Mouse (Mus musculus) NIH3T3 (cell line): ENCODE results near the gene Pkp3.

Experiments used
- DNase-seq: peaks from one replicate; pipeline ENCODE4 v3.0.0-alpha.2; 2012; ENCODE audit warnings: low read depth

Gene Pkp3

GRCm38 (mm10) chr7:141094487-141095205, 16.6 kb downstream of the Pkp3 start:
- DNase-seq = no peak

GRCm38 (mm10) chr7:141096021-141096420, 18.0 kb downstream of the Pkp3 start:
- DNase-seq = no peak

- DNase-seq = no peak
Measured at GRCm38 (mm10) chr7:141096649-141097056, 18.6 kb downstream of the Pkp3 start.

GRCm38 (mm10) chr7:141097177-141097576, 19.2 kb downstream of the Pkp3 start:
- DNase-seq = no peak

GRCm38 (mm10) chr7:141099911-141100691, 22.1 kb downstream of the Pkp3 start, which contains the start of gene Sigirr:
Sigirr (minus strand) TSS chr7:141100572.
- no peak for DNase-seq

GRCm38 (mm10) chr7:141103161-141103560, 25.1 kb downstream of the Pkp3 start:
- DNase-seq = no peak

GRCm38 (mm10) chr7:141115874-141116273, 37.9 kb downstream of the Pkp3 start:
- no peak for DNase-seq

GRCm38 (mm10) chr7:141117636-141118035, 39.6 kb downstream of the Pkp3 start, which contains the start of gene Ano9:
Ano9 (minus strand) TSS chr7:141117806.
- DNase-seq = no peak

GRCm38 (mm10) chr7:141119487-141119886, 41.5 kb downstream of the Pkp3 start:
- DNase-seq = no peak

- no peak for DNase-seq
Measured at GRCm38 (mm10) chr7:141120605-141121004, 42.6 kb downstream of the Pkp3 start.

- no peak for DNase-seq
Measured at GRCm38 (mm10) chr7:141121051-141121531, 43.1 kb downstream of the Pkp3 start.

- DNase-seq = no peak
Measured at GRCm38 (mm10) chr7:141122245-141122644, 44.2 kb downstream of the Pkp3 start, which contains the start of gene Ptdss2. Ptdss2 (plus strand) TSS chr7:141122382.

- peak; percentile 95 for DNase-seq
Measured at GRCm38 (mm10) chr7:141122689-141123516, 44.9 kb downstream of the Pkp3 start.

- DNase-seq = no peak
Measured at GRCm38 (mm10) chr7:141123517-141123856, 45.5 kb downstream of the Pkp3 start.

GRCm38 (mm10) chr7:141131024-141131820, 53.2 kb downstream of the Pkp3 start:
- peak; percentile 91 for DNase-seq

- DNase-seq = no peak
Measured at GRCm38 (mm10) chr7:141131904-141132755, 54.1 kb downstream of the Pkp3 start.
